Mouse (Mus musculus) frontal cortex, adult 2 months (tissue): ENCODE data around the gene Rasgef1c. TPM values are rescaled to one million over a fixed set of nuclear protein-coding genes. Genes with fewer than 3 reads are reported as not detected.

Experiments used
- DNase-seq, 2 experiments: peaks; one replicate each; pipeline ENCODE4 v3.0.0; 2022; ENCODE audit warnings: low spot score in 1 of 2; ENCODE audit errors: extremely low spot score in 1 of 2
- polyA plus RNA-seq: library from polyadenylated mRNA; depleted of rRNA; stranded (reverse); fragments of >200 nt; gene quantifications from 2 replicates; pipeline ENCODE4 v1.2.3, GENCODE M21; 2012

Rasgef1c gene
- polyA plus RNA-seq, 1 experiment: 45.3 TPM

- no peak for DNase-seq
Measured at GRCm38 (mm10) chr11:49919304-49919703, 17.7 kb downstream of the Rasgef1c start.

DNA sequence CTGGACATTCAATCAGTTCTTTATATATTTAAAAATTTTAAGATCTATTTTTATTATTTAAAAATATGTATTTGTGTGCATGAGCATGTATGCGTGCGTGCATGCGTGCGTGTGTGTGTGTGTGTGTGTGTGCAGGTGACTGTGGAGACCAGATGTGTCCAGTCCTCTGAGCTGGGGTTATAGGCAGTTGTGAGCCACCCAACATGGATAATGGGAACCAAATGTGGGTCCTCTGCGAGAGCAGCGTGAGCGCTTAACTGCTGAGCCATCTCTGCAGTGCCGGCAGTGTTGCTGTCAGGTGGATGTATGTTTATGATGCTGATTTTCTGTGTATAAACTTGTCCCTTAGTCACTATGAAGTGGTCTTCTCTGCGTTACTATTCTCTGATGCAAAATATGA, 21.9 kb downstream of the Rasgef1c start:
- no peak for DNase-seq

- no peak for DNase-seq
Measured at GRCm38 (mm10) chr11:49926183-49926582, 24.5 kb downstream of the Rasgef1c start.

DNA sequence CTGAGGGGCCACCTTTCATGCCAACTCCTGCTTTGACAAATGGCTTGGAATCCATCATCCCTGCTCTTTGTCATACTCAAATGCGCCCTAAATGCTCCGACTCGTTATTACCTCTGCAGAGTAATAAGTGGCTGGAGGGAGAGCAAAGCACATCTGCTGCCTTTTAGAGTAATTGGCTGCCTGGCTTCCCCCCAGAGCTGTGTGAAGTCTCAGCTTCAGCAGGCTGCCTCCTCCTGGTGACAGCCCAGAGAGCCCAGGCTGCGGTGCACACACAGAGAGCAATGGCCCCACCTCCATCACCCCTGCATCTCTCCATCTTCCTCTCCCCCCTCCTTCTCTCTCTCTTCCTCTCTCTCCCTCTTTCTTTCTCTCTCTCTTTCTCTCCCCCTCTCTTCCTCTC, 25.5 kb downstream of the Rasgef1c start:
- DNase-seq: no peak

DNA sequence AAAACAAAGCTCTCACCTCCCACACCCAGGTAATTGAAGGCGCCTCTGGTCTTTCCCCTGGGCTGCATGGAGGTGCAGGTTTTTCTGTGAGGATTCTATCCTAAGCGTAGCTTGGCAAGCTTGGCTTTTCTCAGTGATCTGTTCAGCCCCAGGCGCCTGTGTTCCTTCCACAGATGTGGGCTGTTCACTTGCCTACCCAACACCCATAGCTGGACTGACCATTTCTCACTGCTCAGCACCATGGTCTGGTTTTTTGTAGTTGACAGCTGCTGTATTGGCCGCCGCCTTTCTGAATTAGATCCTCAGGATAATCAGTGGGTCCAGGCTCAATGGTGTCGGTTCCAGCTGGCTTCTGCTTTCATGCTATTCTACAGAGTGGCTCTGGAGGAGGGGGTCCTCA, 26.0 kb downstream of the Rasgef1c start:
- DNase-seq: no peak

- no peak for DNase-seq
Measured at GRCm38 (mm10) chr11:49931037-49931625, 29.5 kb downstream of the Rasgef1c start.

- DNase-seq: no peak
Measured at GRCm38 (mm10) chr11:49931853-49932252, 30.2 kb downstream of the Rasgef1c start.

DNA sequence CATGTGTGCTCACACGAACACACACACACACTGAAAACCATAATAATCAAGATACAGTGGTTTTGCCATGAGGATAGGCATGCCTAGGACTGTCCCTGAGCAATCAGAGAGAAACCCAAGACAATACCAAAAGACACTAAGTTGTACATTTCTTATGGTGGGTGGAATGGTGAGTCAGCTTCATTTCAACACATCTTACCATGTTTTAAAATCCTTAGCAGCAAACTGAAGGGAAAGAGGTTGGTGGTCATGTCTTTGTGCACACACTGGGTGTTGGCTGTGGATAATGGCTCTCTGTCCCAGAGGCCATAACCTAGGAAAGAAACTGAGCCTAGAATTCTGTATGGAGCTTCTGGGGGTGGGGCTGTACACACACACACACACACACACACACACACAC, 32.2 kb downstream of the Rasgef1c start:
- DNase-seq: no peak

- peak; percentile 69 to 71 for DNase-seq
Measured at GRCm38 (mm10) chr11:49934322-49934721, 32.7 kb downstream of the Rasgef1c start.

DNA sequence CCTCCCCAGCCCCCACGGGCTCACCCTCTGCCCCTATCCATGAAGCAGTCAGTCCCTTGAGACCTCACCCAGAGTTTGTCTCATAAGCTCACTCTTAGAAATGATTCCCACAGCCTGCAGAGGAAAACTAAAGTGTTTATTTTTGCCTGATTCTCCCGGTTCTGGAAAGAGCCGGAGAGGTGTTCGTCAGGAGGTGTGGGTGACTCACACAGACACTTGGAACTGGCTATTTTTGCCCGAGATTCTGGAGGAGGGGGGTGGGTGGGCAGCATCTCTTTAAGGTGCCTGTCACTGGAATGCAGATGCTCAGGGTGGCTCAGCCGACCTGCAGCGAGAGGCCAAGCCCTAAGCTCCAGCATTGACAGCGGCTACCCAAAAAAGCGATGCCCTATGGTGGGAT, 34.8 kb downstream of the Rasgef1c start:
- peak; percentile 52 to 75 for DNase-seq

- no peak for DNase-seq
Measured at GRCm38 (mm10) chr11:49937779-49938178, 36.1 kb downstream of the Rasgef1c start.

- peak in 1 of 2 experiments; percentile 66 for DNase-seq
Measured at GRCm38 (mm10) chr11:49938258-49939164, 36.9 kb downstream of the Rasgef1c start.

DNA sequence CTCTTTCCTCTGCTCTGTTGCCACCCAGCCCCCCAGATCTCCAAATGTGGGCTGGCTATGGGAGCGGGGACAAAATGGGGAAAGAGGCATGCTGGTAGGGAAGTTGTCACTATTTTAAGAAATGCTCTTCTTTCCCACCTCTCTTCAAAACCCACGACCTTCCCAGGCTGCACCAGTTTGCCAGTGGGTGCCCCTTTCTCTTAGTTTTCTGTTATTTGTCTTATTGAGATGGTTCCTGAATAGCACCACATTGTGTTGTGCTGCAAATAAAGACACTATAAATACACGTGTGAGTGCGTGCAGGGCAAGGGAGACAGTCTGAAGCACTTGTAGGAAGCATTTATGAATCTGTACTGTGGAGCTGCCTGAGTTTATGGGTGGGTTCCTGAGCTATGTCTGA, 41.2 kb downstream of the Rasgef1c start:
- peak in 1 of 2 experiments; percentile 40 for DNase-seq

- DNase-seq: no peak
Measured at GRCm38 (mm10) chr11:49943901-49944300, 42.3 kb downstream of the Rasgef1c start.

DNA sequence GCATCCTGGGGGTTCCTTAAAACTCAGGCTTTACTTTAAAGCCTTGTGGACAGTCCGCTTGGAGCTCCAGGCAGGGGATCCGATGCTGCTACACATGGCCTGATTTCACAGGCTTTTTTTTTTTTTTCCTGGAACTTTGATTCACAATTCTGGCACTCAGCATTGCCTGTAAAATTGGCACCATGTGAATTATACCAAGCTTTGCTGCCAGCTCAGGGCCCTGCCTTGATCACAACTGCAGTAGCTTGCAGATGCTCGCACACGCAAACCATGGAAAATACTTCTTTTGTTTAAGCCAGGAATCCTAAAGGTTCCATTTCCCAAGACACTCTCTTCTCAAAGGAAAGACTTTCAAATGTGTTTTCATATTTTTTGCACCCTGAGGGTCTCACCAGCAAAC, 44.1 kb downstream of the Rasgef1c start:
- peak in 1 of 2 experiments; percentile 43 for DNase-seq

- peak; percentile 44 to 62 for DNase-seq
Measured at GRCm38 (mm10) chr11:49949839-49950238, 48.2 kb downstream of the Rasgef1c start.

DNA sequence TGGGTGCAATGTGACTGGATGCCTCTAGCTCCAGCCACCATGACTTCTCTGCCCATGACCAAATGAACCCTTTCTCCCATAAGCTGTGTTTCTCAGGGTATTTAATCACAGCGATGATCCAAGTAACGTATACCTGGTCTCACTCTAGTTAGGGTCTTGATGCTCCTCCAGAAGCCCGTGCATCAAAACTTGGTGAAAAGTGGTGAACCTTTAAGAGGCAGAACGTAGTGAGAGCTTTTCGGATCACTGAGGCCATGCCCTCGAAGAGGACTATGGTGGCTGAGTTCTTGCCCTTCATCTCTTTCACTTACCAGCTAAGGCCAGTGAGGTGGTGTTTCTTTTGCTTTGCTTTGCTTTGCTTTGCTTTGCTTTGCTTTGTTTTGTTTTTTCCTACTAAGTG, 52.0 kb downstream of the Rasgef1c start:
- DNase-seq: no peak

DNA sequence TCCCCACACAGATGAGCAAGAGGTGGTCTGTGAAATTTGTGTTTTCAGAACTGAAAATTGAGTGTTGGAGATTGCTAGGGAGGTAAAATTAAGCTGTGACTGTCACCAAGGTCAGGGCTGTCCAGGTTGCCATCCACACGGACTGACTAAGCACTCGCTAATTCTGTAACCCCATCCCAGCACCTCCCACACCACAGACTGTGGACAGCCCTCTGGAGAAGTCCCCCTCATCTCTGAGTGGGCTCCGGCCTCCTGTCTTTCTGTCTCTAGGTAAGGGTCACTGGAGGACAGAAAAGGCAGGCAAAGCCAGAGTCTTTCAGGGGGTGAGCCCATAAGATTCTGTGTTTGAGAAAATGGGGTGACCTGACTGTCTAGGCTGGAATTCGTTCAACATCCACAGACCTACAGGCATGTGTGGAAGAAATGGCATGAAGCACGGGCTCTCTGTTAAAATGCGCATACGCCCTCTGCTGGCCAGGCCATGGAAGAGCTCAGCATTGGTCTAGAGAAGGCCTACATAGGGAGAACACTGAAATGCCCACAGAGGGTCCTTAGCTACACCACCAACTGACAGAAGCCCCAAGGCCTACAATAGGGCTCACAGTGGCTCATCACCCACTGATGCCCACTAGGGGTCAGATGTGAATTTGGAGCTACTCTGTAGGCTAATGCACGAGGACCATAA, 54.1 kb downstream of the Rasgef1c start:
- DNase-seq: peak in 1 of 2 experiments; percentile 89

DNA sequence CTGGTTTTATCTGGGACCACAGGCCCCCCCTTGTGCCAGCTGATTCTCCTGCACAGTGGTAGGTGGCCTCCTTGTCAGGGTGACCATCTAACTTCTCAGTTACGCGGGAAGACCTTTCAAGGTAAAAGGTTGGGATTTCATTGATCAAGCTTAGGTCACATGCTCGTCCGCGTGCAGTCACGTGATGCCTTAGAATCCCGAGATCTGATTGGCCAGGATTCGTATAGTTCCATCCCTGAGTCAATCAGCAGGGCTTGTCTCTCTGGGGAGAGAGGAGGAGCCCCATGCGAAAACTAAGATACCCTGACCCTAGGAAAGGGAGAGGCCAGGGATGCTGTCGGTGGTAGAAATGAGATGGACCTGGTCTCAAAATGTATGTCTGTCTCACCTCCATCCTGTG, 56.4 kb downstream of the Rasgef1c start:
- no peak for DNase-seq

DNA sequence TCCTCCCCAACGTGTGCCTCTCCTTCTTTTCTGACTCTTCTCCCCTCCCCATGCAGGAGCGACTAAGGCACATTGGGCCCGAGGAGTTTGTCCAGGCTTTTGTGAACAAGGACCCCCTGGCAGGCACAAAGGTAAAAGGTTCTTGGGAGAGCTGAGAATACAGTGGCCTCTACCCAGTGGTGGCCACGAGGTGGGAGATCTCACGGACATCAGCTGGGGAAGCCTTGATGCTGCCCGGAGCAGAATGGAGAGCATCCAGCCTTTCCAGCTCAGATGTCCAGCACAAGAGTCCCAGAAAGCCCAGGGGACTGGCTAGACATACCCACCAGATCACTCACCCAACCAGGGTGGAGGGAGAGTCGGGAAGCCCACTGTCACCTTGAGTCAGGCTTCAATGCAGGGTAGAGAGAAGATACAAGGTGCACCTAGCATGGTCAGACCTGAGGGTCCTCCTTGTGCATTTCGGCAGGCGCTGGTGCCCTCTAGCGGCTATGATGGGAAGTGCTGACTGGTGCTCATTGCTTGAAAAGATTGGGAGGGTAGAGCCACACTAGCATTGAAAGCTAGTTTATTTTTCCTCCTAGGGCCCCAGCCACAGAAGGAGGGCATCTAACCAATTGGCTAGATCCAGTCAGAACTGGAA, 59.6 kb downstream of the Rasgef1c start:
- DNase-seq: peak in 1 of 2 experiments; percentile 82

- DNase-seq: no peak
Measured at GRCm38 (mm10) chr11:49965320-49965719, 63.7 kb downstream of the Rasgef1c start.
